Mouse (Mus musculus): ENCODE data around the gene Serpinh1.

GRCm38 (mm10) chr7:99324810-99325209, 28.2 kb downstream of the Serpinh1 start:
- TF ChIP-seq GATA1 (IDR thresholded peaks at IDR 0.05; ENCODE audit: borderline replicate concordance, low read length) (no peak), FLI1 (IDR thresholded peaks at IDR 0.05; ENCODE audit: low read length) (no peak)

Data from megakaryocyte, embryonic 14.5 days (primary cell).